ENCODE assay signal across 7 mouse cellular contexts in genomic region chr7:141172116-141173006, GRCm38 (mm10). TPM values are rescaled to one million over a fixed set of nuclear protein-coding genes. Genes with fewer than 3 reads are reported as not detected.
DNase-seq lines count a peak whose midpoint lies in the region; ATAC-seq lines count a peak whose summit lies in the region.

Gene Rnh1 (minus strand): TSS chr7:141172857.

- H3K9me3 ChIP-seq in embryonic facial prominence, embryonic 10.5 days = no peaks in the 10 kb centered on the region
- H3K9me3 ChIP-seq in limb, embryonic 10.5 days (replicated peaks) = no peaks in the 10 kb centered on the region
- H3K9me3 ChIP-seq in midbrain, embryonic 13.5 days = no peaks in the 10 kb centered on the region

- no peaks in the 10 kb centered on the region for H3K36me3 ChIP-seq in embryonic facial prominence, embryonic 10.5 days (replicated peaks)
- no peaks in the 10 kb centered on the region for H3K36me3 ChIP-seq in limb, embryonic 10.5 days
- H3K36me3 ChIP-seq in midbrain, embryonic 13.5 days = no peaks in the 10 kb centered on the region

- H3K9ac ChIP-seq in midbrain, embryonic 13.5 days (replicated peaks) = peak within 1 kb of the TSS; percentile 71

- peak within 1 kb of the TSS; percentile 69 for H3K4me3 ChIP-seq in embryonic facial prominence, embryonic 10.5 days
- H3K4me3 ChIP-seq in limb, embryonic 10.5 days = peak within 1 kb of the TSS; percentile 68
- peak within 1 kb of the TSS; percentile 54 for H3K4me3 ChIP-seq in midbrain, embryonic 13.5 days (replicated peaks)

- H3K27me3 ChIP-seq in embryonic facial prominence, embryonic 10.5 days (replicated peaks; ENCODE audit: low read depth, poor library complexity, severe bottlenecking) = no peaks in the 10 kb centered on the region
- H3K27me3 ChIP-seq in limb, embryonic 10.5 days (ENCODE audit: low read depth, poor library complexity, severe bottlenecking) = no peaks in the 10 kb centered on the region; the same call in 1 of the 2 replicates
- H3K27me3 ChIP-seq in midbrain, embryonic 13.5 days = no peaks in the 10 kb centered on the region

- H3K4me2 ChIP-seq in midbrain, embryonic 13.5 days (replicated peaks) = peak within 1 kb of the TSS; percentile 66

- peak; percentile 64 for ATAC-seq in granulocyte monocyte progenitor cell, adult 5-6 weeks (replicated peaks; ENCODE audit: poor library complexity, severe bottlenecking)
- peak; percentile 99 for ATAC-seq in midbrain, embryonic 13.5 days

- peak; percentile 93 for DNase-seq in adrenal gland, postnatal 10 days
- peak; percentile 96 for DNase-seq in embryonic facial prominence, embryonic 10.5 days (ENCODE audit: low spot score)
- peak; percentile 92 for DNase-seq in kidney, adult 11 months
- DNase-seq in limb, embryonic 10.5 days (ENCODE audit: low spot score) = peak; percentile 94
- peak; percentile 87 for DNase-seq in spleen, adult 12 weeks (ENCODE audit: low spot score)

- peaks cover 33% of the 10 kb centered on the region for H3K4me1 ChIP-seq in embryonic facial prominence, embryonic 10.5 days
- peaks cover 31% of the 10 kb centered on the region for H3K4me1 ChIP-seq in limb, embryonic 10.5 days
- peaks cover 25% of the 10 kb centered on the region for H3K4me1 ChIP-seq in midbrain, embryonic 13.5 days (replicated peaks)

- 4% methylated on average over 55 of the region's 55 CpGs for WGBS in embryonic facial prominence, embryonic 10.5 days
- 6% methylated on average over 55 of the region's 55 CpGs for WGBS in limb, embryonic 10.5 days
- 5% methylated on average over 55 of the region's 55 CpGs for WGBS in midbrain, embryonic 13.5 days

- H3K27ac ChIP-seq in embryonic facial prominence, embryonic 10.5 days (replicated peaks) = peak within 1 kb of the TSS; percentile 96
- peak within 1 kb of the TSS; percentile 97 for H3K27ac ChIP-seq in limb, embryonic 10.5 days
- peak within 1 kb of the TSS; percentile 96 for H3K27ac ChIP-seq in midbrain, embryonic 13.5 days

RNA-seq across cellular contexts. Expression of gene Rnh1, which starts in this region (rescaled TPM):
- 100 to 1,000 TPM; 150 to 155 TPM for total RNA-seq in adrenal gland, postnatal 10 days (2021)
- polyA plus RNA-seq in embryonic facial prominence, embryonic 10.5 days (2016; fragmentation: Nextera tagmentation; extraction: Ambion mirVana) = 77.9 and 79.7 TPM in 2 replicates
- total RNA-seq in granulocyte monocyte progenitor cell, adult 5-6 weeks (2014; fragmentation: Nextera tagmentation) = 79.1 and 109 TPM in 2 replicates
- total RNA-seq in granulocyte monocyte progenitor cell, adult 5-6 weeks (2017) = 45.2 and 47.7 TPM in 2 replicates
- 67.7 and 85.0 TPM in 2 replicates for polyA plus RNA-seq in limb, embryonic 10.5 days (2016; fragmentation: Nextera tagmentation; extraction: Ambion mirVana)
- polyA plus RNA-seq in midbrain, embryonic 13.5 days (2015; fragmentation: Nextera tagmentation; extraction: Ambion mirVana) = 40.5 and 45.3 TPM in 2 replicates

Comparison
In these comparisons a context has a peak if more than half of its experiments do, and no peak if none do; other contexts are left out.
1. Peak in every context shown above with its lines: DNase-seq, ATAC-seq, H3K4me3 ChIP-seq and H3K27ac ChIP-seq.